Mouse (Mus musculus) embryonic facial prominence, embryonic 11.5 days (tissue): ENCODE measurements around the gene Tmem179b. TPM values are rescaled to one million over a fixed set of nuclear protein-coding genes. Genes with fewer than 3 reads are reported as not detected.
"Not testable (repeated sequence)": the region's sequence is repeated elsewhere in the genome, so short reads cannot be mapped to it uniquely, and the experiment has no call there.

Experiments used
- ATAC-seq: fragments of 200-750 bp; cut with Nextera tagmentation; replicated peaks from 2 replicates; pipeline ENCODE4 v1.8.0; 2017; ENCODE audit warnings: low read depth; ENCODE audit not compliant: insufficient number of reproducible peaks, low FRiP score, low TSS enrichment
- DNase-seq: peaks from one replicate; pipeline ENCODE4 v3.0.0-alpha.2; 2015; ENCODE audit warnings: low spot score
- H3K27ac ChIP-seq: fragments of 300-500 bp; sonication (generic); replicated peaks from 2 replicates; pipeline ENCODE4 v1.5.1; 2014; ENCODE audit warnings: mild to moderate bottlenecking, low read depth, low read length, control low read depth
- H3K27me3 ChIP-seq: fragments of 300-500 bp; sonication (generic); 2 replicates; pipeline ENCODE4 v1.6.1; 2014; ENCODE audit warnings: mild to moderate bottlenecking, low read length, moderate library complexity, mixed read lengths; ENCODE audit not compliant: control insufficient read depth, insufficient read depth
- H3K36me3 ChIP-seq: fragments of 300-500 bp; sonication (generic); replicated peaks from 2 replicates; pipeline ENCODE4 v1.6.1; 2014; ENCODE audit warnings: low read depth, mild to moderate bottlenecking, low read length, moderate library complexity, mixed read lengths; ENCODE audit not compliant: control insufficient read depth, insufficient read depth
- H3K4me1 ChIP-seq: fragments of 300-500 bp; sonication (generic); 2 replicates; pipeline ENCODE4 v1.6.1; 2014; ENCODE audit warnings: low read length, mixed read lengths; ENCODE audit not compliant: control insufficient read depth, insufficient read depth
- H3K4me2 ChIP-seq: fragments of 300-500 bp; sonication (generic); 2 replicates; pipeline ENCODE4 v1.6.1; 2014; ENCODE audit warnings: low read depth, mild to moderate bottlenecking, control low read depth, low read length, moderate library complexity
- H3K4me3 ChIP-seq: fragments of 300-500 bp; sonication (generic); 2 replicates; pipeline ENCODE4 v1.5.1; 2014; ENCODE audit warnings: low read depth, low read length, control low read depth
- H3K9ac ChIP-seq: fragments of 300-500 bp; sonication (generic); replicated peaks from 2 replicates; pipeline ENCODE4 v1.6.1; 2014; ENCODE audit warnings: mild to moderate bottlenecking, control low read depth, low read length
- H3K9me3 ChIP-seq: fragments of 300-500 bp; sonication (generic); replicated peaks from 2 replicates; pipeline ENCODE4 v1.6.1; 2016; ENCODE audit warnings: mild to moderate bottlenecking, low read length, inconsistent platforms, mixed read lengths; ENCODE audit not compliant: control insufficient read depth
- WGBS: fragments of 180-500 bp; shearing (Covaris S2); extraction: QIAGEN DNeasy Blood & Tissue Kit; methylation state at CpG from one replicate; pipeline ENCODE4 v1.1.7; 2014; 5-methylcytosine and 5-hydroxymethylcytosine counted together
- polyA plus RNA-seq: library from polyadenylated mRNA; unstranded; fragments of >200 nt; fragmentation: Nextera tagmentation; extraction: Ambion mirVana; gene quantifications from 2 replicates; pipeline ENCODE4 v1.2.1, GENCODE M21; 2014

Tmem179b gene
- polyA plus RNA-seq, 1 experiment from 2014 or later = 44.8 TPM

DNA sequence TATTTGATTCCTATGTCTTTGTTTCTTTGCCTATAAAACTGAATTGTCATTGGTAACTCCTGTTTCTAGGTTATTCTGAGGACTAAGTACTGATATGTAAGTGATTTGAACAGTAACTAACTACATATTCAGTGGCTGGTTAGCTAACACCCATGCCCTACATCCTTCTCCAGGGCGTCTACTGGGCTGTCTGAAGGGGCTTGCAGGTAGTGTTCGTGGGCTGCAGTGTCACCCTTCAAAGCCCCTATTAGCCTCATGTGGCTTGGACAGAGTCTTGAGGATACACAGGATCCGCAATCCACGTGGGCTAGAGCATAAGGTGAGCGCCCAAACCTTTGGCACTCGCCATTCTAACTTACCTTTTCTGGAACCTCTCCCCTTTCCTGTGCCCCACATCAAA, 34.6 kb downstream of the Tmem179b start:
- no peaks in the 10 kb centered on the region for H3K9me3 ChIP-seq
- H3K36me3 ChIP-seq = no peaks in the 10 kb centered on the region; the same call in 1 of the 2 replicates

DNA sequence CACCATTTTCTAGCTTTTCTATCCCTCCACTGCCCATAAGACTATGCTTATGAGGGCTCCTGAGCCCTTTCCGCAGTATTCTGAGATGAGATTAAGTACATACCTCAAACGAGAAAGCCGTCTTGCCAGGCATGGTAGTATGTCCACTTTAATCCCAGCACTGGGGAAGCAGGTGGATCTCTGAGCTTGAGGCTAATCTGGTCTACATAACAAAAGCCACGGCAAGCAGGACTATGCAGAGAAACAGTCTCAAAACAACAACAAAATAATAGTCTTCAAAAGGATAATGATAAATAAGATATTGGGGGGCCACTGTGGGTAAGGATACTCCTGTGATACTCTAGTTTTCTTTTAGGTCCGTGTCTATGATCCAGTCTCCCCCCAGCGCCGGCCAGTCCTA, 35.4 kb downstream of the Tmem179b start:
- DNase-seq (no peak), ATAC-seq (no peak)
- Histone ChIP-seq H3K27me3 (no peaks in the 10 kb centered on the region), H3K9me3 (no peaks in the 10 kb centered on the region), H3K9ac (no peak overlapping the region), H3K36me3 (no peaks in the 10 kb centered on the region; the same call in 1 of the 2 replicates), H3K4me2 (no peak overlapping the region), H3K27ac (no peak overlapping the region), H3K4me1 (peaks cover 2% of the 10 kb centered on the region; the same call in 1 of the 2 replicates), H3K4me3 (no peak overlapping the region)
- whole genome bisulfite sequencing = 91% methylated on average over 7 of the region's 7 CpGs

More for the DNA sequence above, 34.6 kb downstream of the Tmem179b start:
- 86% methylated on average over 6 of the region's 6 CpGs for WGBS
- Histone ChIP-seq H3K27me3 (no peaks in the 10 kb centered on the region), H3K4me3 (no peak overlapping the region), H3K4me2 (no peak overlapping the region), H3K4me1 (peaks cover 2% of the 10 kb centered on the region; the same call in 1 of the 2 replicates), H3K9ac (no peak overlapping the region), H3K27ac (no peak overlapping the region)
- ATAC-seq (no peak), DNase-seq (no peak)

- Histone ChIP-seq H3K4me1 (peaks cover 2% of the 10 kb centered on the region; the same call in 1 of the 2 replicates), H3K9me3 (no peaks in the 10 kb centered on the region), H3K36me3 (no peaks in the 10 kb centered on the region; the same call in 1 of the 2 replicates), H3K27ac (no peak overlapping the region; the same call in 1 of the 2 replicates), H3K4me3 (peak overlapping the region; percentile 92), H3K4me2 (peak overlapping the region; percentile 83), H3K27me3 (no peaks in the 10 kb centered on the region), H3K9ac (peak overlapping the region; percentile 79)
- 3% methylated on average over 11 of the region's 11 CpGs for WGBS
- DNase-seq (no peak), ATAC-seq (peak; percentile 25; the same call in 1 of the 2 replicates)
Measured at GRCm38 (mm10) chr19:8736160-8736467, 38.2 kb downstream of the Tmem179b start.

DNA sequence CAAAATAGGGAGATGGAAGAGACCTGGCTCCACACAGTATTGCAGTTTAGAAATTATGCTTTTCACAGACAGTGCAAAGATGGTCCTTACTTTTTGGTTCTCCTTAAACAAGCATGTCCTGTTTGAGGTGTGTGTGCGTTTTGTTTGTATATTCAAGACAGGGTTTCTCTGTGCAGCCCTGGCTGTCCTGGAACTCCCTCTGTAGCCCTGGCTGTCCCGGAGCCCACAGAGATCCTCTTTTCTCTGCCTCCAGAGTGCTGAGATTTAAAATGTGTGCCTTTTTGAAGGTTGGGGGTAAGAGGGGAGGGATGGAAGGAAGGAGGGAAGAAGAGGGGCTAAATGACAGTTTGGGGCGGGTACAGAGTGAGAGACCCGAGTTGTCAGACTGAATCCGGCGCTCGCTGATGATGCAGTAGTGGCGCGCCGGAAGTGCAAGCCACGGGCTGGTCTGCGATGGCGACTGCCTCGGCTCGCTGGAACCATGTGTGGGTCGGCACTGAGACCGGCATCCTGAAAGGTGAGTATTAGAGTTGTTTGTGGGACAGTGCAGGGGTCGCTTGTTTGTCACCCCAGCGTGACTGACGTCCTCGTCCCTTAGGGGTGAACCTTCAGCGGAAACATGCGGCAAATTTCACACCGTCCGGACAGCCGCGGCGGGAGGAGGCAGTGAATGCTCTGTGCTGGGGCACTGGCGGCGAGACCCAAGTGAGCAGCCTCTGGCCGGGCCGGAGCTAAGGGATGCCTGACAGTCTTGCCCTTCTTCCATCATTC, 38.7 kb downstream of the Tmem179b start, which contains the start of gene Wdr74:
Gene Wdr74, plus strand, starts transcription at position 439 of the 771 bp plus-strand sequence.
- DNase-seq = peak; percentile 96
- Histone ChIP-seq H3K9ac (peak within 1 kb of the TSS; percentile 79), H3K4me3 (peak within 1 kb of the TSS; percentile 92), H3K27me3 (no peaks in the 10 kb centered on the region), H3K4me2 (peak within 1 kb of the TSS; percentile 83), H3K9me3 (no peaks in the 10 kb centered on the region), H3K36me3 (no peaks in the 10 kb centered on the region; the same call in 1 of the 2 replicates), H3K4me1 (peaks cover 1% of the 10 kb centered on the region; the same call in 1 of the 2 replicates), H3K27ac (peak within 1 kb of the TSS; percentile 32; the same call in 1 of the 2 replicates)
- WGBS = under 1% methylated on average over 32 of the region's 32 CpGs
- ATAC-seq = peak; percentile 83

- Histone ChIP-seq H3K27ac (no peak overlapping the region), H3K4me3 (no peak overlapping the region), H3K4me2 (no peak overlapping the region), H3K36me3 (no peaks in the 10 kb centered on the region), H3K9me3 (no peaks in the 10 kb centered on the region), H3K9ac (no peak overlapping the region), H3K4me1 (no peaks in the 10 kb centered on the region), H3K27me3 (no peaks in the 10 kb centered on the region)
- DNase-seq (no peak), ATAC-seq (no peak)
- 78% methylated on average over 3 of the region's 3 CpGs for WGBS
Measured at GRCm38 (mm10) chr19:8734334-8734733, 39.9 kb downstream of the Tmem179b start.

DNA sequence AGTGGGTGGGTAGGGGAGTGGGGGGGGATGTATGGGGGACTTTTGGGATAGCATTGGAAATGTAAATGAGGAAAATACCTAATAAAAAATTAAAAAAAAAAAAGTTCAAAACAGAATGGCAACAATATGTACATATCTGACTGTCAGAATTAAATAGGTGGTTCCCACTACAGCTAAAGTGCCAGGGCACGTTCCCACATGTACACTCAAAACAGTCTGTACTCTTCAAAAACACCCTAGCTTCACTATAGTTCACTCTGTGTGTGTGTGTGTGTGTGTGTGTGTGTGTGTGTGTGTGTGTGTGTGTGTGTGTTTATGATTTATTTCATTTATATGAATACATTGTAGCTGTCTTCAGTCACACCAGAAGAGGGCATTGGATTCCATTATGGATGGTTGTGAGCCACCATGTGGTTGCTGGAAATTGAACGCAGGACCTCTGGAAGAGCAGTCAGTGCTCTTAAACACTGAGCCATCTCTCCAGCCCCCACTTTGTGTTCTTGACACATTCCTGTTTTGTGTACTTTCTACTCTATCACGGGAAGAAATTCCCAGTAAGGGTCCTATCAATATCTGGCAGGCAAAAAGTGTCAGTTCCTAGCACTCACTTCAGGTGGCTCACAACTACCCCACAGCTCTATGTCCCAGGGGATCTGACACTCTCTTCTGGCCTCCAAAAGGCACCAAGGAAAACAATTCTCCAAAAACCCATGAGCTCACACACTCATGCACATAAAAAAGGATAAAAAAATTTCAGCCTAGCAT, 45.8 kb downstream of the Tmem179b start:
- not testable (repeated sequence) for H3K27me3 ChIP-seq, H3K4me3 ChIP-seq, DNase-seq, H3K9me3 ChIP-seq, H3K4me1 ChIP-seq, H3K4me2 ChIP-seq, H3K27ac ChIP-seq, H3K9ac ChIP-seq, ATAC-seq
- 53% methylated on average over 3 of the region's 3 CpGs for WGBS
- peaks cover 21% of the 10 kb centered on the region for H3K36me3 ChIP-seq

- Histone ChIP-seq H3K9me3 (no peaks in the 10 kb centered on the region), H3K27ac (no peak overlapping the region), H3K36me3 (peaks cover 21% of the 10 kb centered on the region), H3K9ac (no peak overlapping the region), H3K4me2 (no peak overlapping the region), H3K4me1 (no peaks in the 10 kb centered on the region), H3K27me3 (no peaks in the 10 kb centered on the region), H3K4me3 (no peak overlapping the region)
- DNase-seq (no peak), ATAC-seq (no peak)
- 25% methylated on average over 5 of the region's 5 CpGs for whole genome bisulfite sequencing
Measured at GRCm38 (mm10) chr19:8727495-8728114, 46.7 kb downstream of the Tmem179b start.
